Mouse (Mus musculus) lung, postnatal 25 days (tissue): Measurements from ENCODE around the gene Ndrg2.
A peak's percentile ranks its signal among the peaks of the same experiment; 100 is the strongest.

Source experiments
- DNase-seq: peaks from one replicate; pipeline ENCODE4 v3.0.0; 2022; ENCODE audit warnings: low spot score

Gene Ndrg2

GRCm38 (mm10) chr14:51913062-51913959, 647 bp downstream of the Ndrg2 start:
- DNase-seq: peak; percentile 85

GRCm38 (mm10) chr14:51912391-51913061, 1.4 kb downstream of the Ndrg2 start:
- DNase-seq: no peak

- no peak for DNase-seq
Observed at GRCm38 (mm10) chr14:51911301-51911700, 2.7 kb downstream of the Ndrg2 start.

GRCm38 (mm10) chr14:51906102-51906501, 7.9 kb downstream of the Ndrg2 start:
- DNase-seq: no peak

GRCm38 (mm10) chr14:51904706-51905105, 9.3 kb downstream of the Ndrg2 start:
- no peak for DNase-seq

GRCm38 (mm10) chr14:51903782-51904181, 10.2 kb downstream of the Ndrg2 start:
- DNase-seq: no peak

GRCm38 (mm10) chr14:51902806-51903710, 10.9 kb downstream of the Ndrg2 start:
- DNase-seq: peak; percentile 63

- no peak for DNase-seq
Observed at GRCm38 (mm10) chr14:51899351-51899750, 14.6 kb downstream of the Ndrg2 start.

- no peak for DNase-seq
Observed at GRCm38 (mm10) chr14:51896539-51897170, 17.3 kb downstream of the Ndrg2 start.

- no peak for DNase-seq
Observed at GRCm38 (mm10) chr14:51896019-51896418, 17.9 kb downstream of the Ndrg2 start.

- DNase-seq: no peak
Observed at GRCm38 (mm10) chr14:51895071-51895470, 18.9 kb downstream of the Ndrg2 start.

GRCm38 (mm10) chr14:51893809-51894208, 20.1 kb downstream of the Ndrg2 start:
- no peak for DNase-seq

GRCm38 (mm10) chr14:51893094-51893794, 20.7 kb downstream of the Ndrg2 start:
- peak; percentile 66 for DNase-seq

GRCm38 (mm10) chr14:51892191-51892939, 21.6 kb downstream of the Ndrg2 start, which contains the start of gene Slc39a2:
Gene Slc39a2 (plus strand): TSS chr14:51892889.
- DNase-seq: no peak

- no peak for DNase-seq
Observed at GRCm38 (mm10) chr14:51889833-51890232, 24.1 kb downstream of the Ndrg2 start.

- DNase-seq: no peak
Observed at GRCm38 (mm10) chr14:51886051-51886450, 27.9 kb downstream of the Ndrg2 start.

- DNase-seq: peak; percentile 97
Observed at GRCm38 (mm10) chr14:51884598-51885331, 29.2 kb downstream of the Ndrg2 start, which contains the start of gene Mettl17. Gene Mettl17 (plus strand): TSS chr14:51884842.

- no peak for DNase-seq
Observed at GRCm38 (mm10) chr14:51884031-51884544, 29.9 kb downstream of the Ndrg2 start.

- peak; percentile 86 for DNase-seq
Observed at GRCm38 (mm10) chr14:51883527-51884030, 30.4 kb downstream of the Ndrg2 start.
